Mouse (Mus musculus) liver, adult 2 months (tissue): Measurements from ENCODE around the gene Arhgap27.

Experiments
- CTCF ChIP-seq: fragments of 200-500 bp; IDR thresholded peaks from 2 replicates; pipeline ENCODE4 v1.5.1; 2011; ENCODE audit warnings: low read depth, low read length, control low read depth
- POLR2A ChIP-seq: fragments of 200-500 bp; IDR thresholded peaks from 2 replicates; pipeline ENCODE4 v1.6.1; 2011; ENCODE audit warnings: low read length, control low read depth; ENCODE audit not compliant: insufficient read depth; ENCODE audit errors: extremely low read depth

GRCm38 (mm10) chr11:103380460-103380859, 17.0 kb upstream of the Arhgap27 start:
- TF ChIP-seq CTCF (no peak), POLR2A (no peak)
